Mouse (Mus musculus) ES-E14 (cell line): ENCODE measurements around the gene Btbd2.

Experiments used
- CHD2 ChIP-seq: IDR thresholded peaks from 2 replicates; pipeline ENCODE4 v1.6.1; 2014; ENCODE audit warnings: mild to moderate bottlenecking, low read depth, low read length, inconsistent platforms
- HCFC1 ChIP-seq: IDR thresholded peaks from 2 replicates; pipeline ENCODE4 v1.6.1; 2012; ENCODE audit warnings: low read length, inconsistent platforms, borderline replicate concordance; ENCODE audit not compliant: insufficient read depth
- MAFK ChIP-seq: IDR thresholded peaks from 2 replicates; pipeline ENCODE4 v1.6.1; 2014; ENCODE audit warnings: mild to moderate bottlenecking, low read depth, low read length, inconsistent platforms; ENCODE audit not compliant: insufficient read depth
- ZNF384 ChIP-seq: IDR thresholded peaks from 2 replicates; pipeline ENCODE4 v1.6.1; 2012; ENCODE audit warnings: low read depth, low read length, inconsistent platforms

- TF ChIP-seq HCFC1 (no peak), ZNF384 (no peak), MAFK (no peak), CHD2 (no peak)
Observed at GRCm38 (mm10) chr10:80656863-80657623, at the start of gene Btbd2.
